In genomic region chr6:86152676-86153075, GRCm38 (mm10) we compare ENCODE assay signal across 16 mouse cellular contexts.
"Had no signal": no experiment of that assay in that cellular context is flagged by ENCODE, and none has a peak within 500 bp of the region (broad histone marks: within the 10 kb centered on the region; RNA-seq: fewer than 3 reads in every experiment).

No protein-coding gene starts in this region.

- H3K27ac ChIP-seq: neural tube, embryonic 13.5 days; neural tube, embryonic 15.5 days; stomach, embryonic 15.5 days; stomach, postnatal 0 days had no signal

- H3K4me2 ChIP-seq: neural tube, embryonic 13.5 days; neural tube, embryonic 15.5 days; stomach, embryonic 15.5 days had no signal

- H3K9ac ChIP-seq: neural tube, embryonic 13.5 days; neural tube, embryonic 15.5 days; stomach, embryonic 15.5 days had no signal

- H3K4me1 ChIP-seq: neural tube, embryonic 15.5 days had no signal

- H3K27me3 ChIP-seq: neural tube, embryonic 13.5 days; neural tube, embryonic 15.5 days; stomach, embryonic 15.5 days had no signal

- H3K36me3 ChIP-seq: neural tube, embryonic 13.5 days; neural tube, embryonic 15.5 days; stomach, embryonic 15.5 days had no signal

- H3K9me3 ChIP-seq: neural tube, embryonic 13.5 days; neural tube, embryonic 15.5 days; stomach, embryonic 15.5 days had no signal

- DNase-seq: retina, postnatal 1 day; right cerebral cortex, adult 18-20 months; right cerebral cortex, postnatal 14 days; right cerebral cortex, postnatal 25 days; right cerebral cortex, postnatal 4 days; spleen, adult 18-20 months; thymus, adult 18-20 months; thymus, adult 2 months; thymus, postnatal 14 days; thymus, postnatal 25 days; thymus, postnatal 36 days; thymus, postnatal 4 days had no signal

- H3K4me3 ChIP-seq: neural tube, embryonic 13.5 days; neural tube, embryonic 15.5 days; stomach, embryonic 15.5 days had no signal
